Mouse (Mus musculus): ENCODE measurements around the gene Ppp1r12b.

Gene Ppp1r12b

DNA sequence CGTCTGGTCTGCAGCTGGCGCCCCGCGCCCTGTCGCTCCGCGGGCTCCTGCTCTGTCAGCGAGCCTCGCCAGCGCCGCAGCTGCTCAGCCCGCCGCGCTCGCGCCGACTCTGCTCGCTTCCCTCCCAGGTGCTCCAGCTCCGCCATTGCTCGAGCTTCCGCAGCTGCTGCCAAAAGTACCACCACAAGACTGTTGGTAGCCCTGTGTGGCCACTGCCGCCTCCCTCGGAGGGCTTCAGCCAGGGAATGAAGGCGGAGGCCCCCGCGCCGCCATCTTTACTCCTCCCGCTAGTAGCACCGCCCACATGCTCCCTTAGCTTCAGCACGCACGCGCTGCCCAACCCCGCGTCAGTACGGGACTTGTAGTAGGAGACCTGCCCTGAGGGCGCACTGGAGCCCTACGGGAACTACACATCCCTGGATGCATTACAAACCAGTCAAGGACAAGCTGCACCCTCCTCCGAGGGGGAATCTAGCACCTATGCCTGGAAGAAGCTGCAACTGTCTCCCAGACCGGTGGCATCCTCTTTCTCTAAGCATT lies at the start of gene Ppp1r12b:
Ppp1r12b (minus strand) TSS at position 306 of the 540 bp plus-strand sequence.
- peak; percentile 90 for DNase-seq (ENCODE audit: low spot score)

DNA sequence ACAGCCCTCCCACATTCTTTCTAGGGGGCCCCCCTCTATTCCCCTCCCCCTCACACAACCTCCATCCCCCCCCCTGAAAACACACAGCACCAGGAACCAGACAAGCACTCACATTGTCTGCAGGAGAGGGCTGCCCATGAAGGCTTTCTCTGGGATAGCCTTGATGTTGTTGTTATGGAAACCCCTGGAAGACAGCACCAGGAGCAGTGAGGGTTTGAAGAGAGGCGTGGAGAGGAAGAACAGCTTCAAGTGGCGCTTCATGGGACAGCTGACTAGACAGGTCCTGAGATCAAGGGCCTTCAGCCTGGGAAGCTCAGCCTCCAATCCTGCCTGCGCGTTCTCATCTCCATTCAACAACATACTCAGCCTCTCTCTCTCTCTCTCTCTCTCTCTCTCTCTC lies 47.6 kb upstream of the Ppp1r12b start:
- no peak for DNase-seq (ENCODE audit: low spot score)

DNA sequence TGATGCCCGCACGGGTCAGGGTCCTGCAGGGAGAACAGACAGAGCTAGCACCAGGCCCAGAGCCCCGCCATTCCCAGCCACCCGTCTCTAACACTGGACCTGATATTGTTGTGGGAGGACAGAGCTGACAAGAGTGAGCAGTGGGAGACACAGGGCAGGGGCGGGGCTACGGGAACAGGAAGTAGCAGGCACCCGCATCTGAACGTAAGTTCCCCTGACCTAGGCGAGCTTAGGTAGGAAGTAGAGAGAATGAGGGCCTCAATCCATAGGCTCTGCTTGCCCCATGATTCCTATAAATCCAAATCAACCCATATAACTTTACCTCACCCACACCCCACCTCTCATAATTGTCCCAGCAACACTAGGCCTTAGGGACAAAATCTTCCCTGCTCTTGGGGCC lies 44.8 kb upstream of the Ppp1r12b start:
- no peak for DNase-seq (ENCODE audit: low spot score)

DNA sequence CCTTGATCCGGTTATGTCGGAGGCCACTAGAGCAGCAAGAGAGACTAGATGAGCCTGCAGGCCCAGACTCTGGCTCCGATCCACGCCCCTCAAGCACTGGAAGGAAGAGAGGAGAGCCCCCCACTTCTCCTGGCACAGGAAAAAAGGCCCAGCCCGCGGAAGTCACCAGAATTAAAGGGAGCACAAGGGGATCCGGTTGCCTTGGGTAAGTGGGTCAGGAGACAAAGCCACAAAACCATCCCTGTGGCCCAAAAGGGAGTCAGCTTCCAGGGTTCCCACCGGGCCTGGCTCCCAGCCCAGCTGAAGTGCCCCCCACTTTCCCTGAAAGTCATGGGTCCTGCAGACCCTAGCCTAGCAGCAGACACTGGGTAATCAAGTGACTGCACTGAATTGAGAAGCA lies 42.5 kb upstream of the Ppp1r12b start:
- no peak for DNase-seq (ENCODE audit: low spot score)

DNA sequence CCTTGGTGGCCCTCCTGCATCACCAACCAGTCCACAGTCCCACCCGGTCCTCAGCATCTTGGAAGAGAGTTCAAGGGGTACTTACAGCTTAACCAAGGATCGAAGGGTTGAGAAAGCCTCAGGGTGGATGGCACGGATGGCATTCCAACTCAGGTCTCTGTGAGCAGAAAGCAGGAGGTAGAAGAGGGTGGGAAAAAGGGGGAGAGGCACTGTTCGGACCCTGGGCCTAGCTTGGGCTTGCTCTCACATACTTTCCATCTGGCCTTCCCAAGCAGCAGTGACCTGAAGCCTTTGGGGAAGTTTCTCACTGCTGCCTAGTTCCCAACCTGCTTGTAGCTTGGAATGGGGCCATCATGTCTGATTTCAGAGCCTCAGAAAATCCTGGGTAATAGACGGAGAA lies 41.8 kb upstream of the Ppp1r12b start:
- DNase-seq (ENCODE audit: low spot score), result no peak

DNA sequence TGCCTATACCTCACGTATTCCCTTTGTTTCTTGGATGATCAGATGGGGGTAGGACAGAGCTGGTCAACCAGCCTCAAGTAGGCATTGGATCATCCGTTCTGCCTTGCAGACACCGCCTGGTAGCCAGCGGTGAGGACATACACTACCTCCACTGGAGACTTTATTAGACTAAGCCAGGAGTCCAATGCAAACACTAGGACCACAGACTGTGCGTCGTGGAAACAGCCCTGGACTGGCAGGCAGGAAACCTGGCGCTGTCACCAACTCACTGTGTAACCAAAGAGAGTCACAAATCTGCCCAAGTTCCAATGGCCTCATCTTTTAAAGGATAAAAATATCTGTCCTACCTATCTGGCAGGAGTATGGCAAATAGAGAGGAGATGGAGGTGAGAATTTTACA lies 40.7 kb upstream of the Ppp1r12b start:
- no peak for DNase-seq (ENCODE audit: low spot score)

DNA sequence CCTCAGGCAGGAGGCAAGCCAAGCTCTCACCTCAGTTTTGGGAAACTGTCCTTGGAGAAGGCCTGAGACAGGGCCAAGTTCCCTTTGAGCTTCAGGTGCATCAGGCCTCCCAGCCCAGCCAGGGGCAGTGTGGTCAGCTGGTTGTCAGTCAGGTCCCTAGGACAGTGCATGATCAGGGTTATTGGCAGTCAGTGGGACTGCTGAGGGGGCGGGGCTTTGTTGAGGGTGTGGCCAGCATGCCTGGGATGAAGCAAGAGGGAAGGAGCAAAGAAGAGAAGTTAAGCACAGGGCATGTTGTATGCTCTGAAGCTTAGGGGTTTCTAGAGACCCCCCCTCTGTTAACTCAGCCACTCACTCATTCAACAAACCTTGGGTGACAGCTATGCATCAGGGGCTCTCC lies 40.2 kb upstream of the Ppp1r12b start:
- DNase-seq (ENCODE audit: low spot score), result no peak

DNA sequence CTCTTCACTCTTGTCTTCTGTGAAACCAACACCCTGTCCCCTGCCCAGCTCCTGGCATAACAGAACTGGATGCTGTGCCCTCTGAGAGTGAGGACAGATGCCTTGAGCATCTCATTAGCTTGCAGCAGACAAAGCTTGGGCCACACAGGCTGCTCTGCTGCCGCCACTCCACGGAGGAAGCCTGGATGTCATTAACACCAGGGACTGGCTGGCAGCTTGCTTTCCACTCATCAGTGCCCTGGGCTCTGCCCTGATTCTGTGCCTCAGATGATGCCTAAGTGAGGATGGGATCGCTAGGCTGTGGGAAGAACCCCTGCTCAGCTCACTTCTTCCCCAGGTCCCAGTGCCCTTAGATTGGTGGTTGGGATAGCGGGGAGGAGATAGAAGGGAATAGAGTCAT lies 39.7 kb upstream of the Ppp1r12b start:
- no peak for DNase-seq (ENCODE audit: low spot score)

DNA sequence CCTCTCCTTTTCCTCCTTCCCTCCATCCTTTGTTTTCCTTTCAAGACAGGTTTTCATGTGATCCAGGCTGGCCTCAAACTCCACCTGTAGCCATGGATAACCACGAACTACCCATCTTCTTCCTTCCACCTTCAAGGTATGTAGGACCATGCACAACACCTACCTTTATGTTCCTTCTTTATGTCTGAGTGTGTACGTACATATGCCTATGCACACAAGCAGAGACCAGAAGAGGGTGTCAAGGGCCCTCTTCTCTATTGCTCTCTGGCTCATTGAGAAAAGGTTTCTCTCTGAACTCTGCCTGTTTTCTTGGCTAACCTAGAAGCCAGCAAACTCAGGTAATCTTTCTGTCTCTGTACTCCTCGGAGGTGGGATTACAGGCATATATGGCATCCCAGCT lies 39.0 kb upstream of the Ppp1r12b start:
- DNase-seq (ENCODE audit: low spot score), result no peak

DNA sequence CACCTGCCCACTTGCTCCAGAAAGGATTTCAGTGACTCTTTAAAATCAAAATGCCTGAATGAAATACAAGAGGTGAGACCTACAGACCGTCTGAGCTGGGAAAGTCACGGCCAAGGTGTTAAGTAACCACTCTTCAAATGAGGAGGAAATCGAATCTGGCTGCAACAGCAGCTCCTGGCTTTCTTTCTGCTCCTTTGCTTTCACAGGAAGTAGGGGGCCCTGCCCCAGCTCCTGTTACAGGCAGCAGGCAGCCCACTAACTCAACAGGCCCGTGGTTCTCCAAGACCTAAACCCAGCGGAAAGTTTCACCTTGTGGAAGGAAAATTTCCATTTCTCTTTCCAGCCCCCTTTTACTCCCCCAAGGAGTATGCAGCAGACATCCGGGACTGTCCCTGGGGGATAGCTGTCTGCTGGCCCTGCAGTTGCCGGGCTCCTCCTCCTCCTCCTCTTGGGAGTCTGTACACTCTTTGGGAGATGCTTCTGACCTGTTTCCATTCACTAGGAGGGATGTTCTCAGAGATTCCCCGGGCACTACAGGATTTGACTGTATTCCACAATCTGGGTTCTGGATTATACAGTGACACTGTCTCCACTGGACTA lies 36.4 kb upstream of the Ppp1r12b start:
- no peak for DNase-seq (ENCODE audit: low spot score)

DNA sequence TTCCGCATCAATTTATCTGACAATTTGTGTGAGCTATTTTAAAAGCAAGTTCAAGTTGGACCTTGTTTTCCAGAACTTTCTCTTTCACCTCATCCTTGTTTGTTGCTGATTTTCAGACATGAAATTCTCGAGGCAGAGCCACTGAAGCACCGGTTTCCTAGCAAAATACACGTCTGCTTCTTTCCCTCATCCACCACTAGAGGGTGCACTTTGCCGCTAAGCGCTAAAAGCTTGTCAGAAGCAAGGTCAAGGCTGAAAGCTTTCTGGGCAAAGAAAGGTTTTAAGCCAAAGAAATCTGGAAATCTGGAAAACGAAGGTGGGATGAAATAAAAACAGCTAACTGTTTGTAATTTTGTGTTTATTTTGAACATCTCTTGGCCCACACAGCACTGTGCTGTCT lies 33.6 kb upstream of the Ppp1r12b start:
- DNase-seq (ENCODE audit: low spot score), result peak; percentile 69

DNA sequence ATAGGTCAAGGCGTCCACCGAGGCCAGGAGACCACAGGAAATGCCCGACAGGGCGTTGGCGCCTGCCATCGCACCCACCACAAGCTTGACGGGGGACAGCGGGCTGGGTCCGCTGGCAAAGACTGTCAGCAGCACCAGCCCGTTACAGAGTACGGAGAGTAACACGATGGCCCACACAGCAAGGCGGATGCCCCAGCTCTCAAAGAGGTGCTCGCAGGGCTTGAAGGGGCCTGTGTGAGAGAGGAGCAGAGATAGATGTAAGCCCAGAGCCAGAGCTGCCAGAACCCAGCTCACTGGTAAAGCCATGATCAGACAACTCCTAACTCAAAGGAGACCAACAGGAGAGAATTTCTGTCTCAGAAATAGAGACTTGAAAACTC lies 32.2 kb upstream of the Ppp1r12b start:
- no peak for DNase-seq (ENCODE audit: low spot score)

DNA sequence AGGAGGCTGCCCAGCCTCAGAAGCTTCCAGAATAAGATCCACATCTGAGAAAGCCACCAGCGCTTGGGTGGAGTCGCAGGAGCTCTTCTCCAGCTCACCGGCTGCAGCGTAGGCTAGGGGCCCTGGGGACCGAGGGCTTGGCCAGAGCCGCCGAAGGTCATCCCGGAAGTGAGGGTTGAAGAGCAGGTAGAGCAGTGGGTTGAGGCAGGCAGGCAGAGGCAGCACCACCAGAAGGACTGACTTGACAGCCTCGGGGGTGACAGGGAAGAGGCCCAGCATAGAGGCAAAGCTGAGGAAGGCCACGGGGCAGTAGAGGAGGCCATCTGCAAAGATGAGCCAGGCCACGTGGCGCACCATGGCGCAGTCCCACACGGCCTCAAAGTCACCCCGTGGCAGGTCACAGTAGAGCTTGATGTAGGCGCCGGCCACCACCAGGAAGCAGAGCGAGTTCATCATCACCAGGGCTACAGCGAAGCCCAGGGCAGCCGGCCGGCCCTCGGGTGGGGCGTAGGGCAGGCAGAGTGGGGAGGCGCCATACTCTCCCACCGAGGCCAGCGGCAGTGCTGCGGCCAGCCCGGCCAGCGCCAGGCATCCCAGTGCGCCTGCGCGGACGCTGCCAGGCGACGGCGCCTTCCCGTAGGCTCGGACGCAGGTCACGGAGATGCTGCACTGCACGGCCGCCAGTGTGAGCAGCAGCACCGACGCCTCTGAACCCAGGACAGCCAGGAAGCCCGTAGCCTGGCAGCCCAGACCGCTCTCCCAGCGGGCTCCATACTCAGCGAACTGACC lies 31.6 kb upstream of the Ppp1r12b start:
- peak; percentile 15 for DNase-seq (ENCODE audit: low spot score)

DNA sequence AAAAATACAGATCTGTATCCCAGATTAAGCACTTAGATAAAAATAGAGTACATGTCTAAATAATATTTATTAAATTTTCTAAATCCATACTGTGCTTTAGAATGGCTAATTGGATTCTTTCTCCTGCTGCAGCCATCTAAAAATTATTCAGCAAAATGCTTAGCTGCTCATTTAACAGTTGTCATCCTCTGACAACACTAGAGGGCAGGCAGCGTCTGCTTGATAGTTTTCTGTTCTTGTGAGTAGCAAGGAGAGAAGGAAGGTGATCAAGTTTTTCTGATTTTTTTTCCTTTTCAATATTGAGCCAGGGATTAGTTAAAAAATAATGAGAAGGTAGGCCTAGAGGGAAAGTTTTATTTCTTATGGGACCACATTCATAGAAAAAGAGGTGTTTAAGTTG lies 17.2 kb upstream of the Ppp1r12b start:
- DNase-seq (ENCODE audit: low spot score), result no peak

DNA sequence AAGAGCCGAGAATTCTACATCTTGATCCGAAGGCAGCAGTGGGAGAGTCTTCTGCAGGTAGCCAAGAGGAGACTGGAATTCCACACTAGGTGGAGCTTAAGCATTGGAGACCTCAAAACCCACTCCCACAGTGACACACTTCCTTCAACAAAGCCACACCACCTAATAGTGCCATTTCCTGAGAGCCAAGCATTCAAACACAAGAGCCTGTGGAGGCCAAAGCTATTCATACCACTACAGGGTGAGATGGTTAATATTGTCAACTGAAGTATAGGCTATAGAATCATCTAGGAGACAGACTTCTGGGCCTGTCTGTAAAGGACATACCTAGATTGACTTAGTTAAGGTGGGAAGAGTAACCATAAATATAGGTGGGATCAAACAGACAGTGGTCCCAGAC lies 9.7 kb upstream of the Ppp1r12b start:
- DNase-seq (ENCODE audit: low spot score), result no peak

DNA sequence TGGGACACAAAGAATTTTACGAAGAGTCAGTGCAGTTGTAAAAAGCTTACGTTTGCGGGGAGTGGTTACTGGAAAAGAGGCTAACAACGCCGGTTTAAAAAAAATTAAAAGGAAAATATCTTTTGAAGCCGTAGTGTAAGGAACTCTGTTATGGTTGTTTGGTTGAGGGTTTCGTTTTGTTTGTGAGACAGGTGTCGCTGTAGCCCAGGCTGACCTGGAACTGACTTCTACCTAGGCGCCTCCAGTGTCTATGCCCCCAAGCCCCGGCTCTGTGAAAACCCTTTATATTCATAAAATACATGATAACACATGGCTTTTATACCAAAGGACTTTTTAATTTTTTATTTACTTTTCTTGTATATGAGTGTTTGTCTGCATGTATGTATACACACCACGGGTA lies 7.1 kb upstream of the Ppp1r12b start:
- DNase-seq (ENCODE audit: low spot score), result peak; percentile 45

DNA sequence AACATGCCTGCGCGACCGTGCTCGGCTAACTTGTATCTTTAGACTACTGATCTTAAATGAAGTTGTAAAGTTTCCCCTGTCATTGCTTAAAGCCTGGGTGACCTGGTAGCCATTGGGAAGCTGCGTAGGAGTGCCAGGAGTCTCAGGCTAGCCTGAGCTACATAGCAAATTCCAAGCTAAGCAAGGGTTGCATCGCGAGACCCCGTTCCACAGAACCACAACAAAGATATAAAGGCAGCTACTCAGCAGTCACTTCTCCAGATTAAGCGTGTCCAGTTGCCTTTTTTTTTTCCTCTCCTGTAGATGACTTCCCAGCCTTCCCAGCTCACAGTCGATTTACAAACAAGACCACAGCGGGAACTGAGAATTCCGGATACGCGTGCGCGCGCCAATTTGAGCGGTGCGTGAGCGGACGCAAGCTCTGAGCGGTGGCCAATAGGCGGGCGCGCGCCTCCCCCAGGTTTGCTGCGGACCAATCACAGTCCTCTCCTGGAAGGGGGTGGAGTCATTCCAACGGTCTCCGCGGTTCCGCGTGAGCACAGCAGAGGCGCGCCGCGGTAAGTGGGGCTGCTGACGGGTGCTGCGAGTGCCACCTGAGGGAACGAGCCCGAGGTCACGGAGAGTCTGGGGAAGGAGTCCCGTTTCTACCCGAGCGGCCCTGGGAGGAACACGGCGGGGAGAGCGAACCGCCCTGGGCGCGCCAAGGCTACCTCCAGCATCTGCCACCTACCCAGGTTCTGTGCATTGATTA lies 6.5 kb upstream of the Ppp1r12b start, which contains the start of gene Ube2t:
Ube2t (plus strand) TSS at position 513 of the 751 bp plus-strand sequence.
- DNase-seq (ENCODE audit: low spot score), result peak; percentile 95

DNA sequence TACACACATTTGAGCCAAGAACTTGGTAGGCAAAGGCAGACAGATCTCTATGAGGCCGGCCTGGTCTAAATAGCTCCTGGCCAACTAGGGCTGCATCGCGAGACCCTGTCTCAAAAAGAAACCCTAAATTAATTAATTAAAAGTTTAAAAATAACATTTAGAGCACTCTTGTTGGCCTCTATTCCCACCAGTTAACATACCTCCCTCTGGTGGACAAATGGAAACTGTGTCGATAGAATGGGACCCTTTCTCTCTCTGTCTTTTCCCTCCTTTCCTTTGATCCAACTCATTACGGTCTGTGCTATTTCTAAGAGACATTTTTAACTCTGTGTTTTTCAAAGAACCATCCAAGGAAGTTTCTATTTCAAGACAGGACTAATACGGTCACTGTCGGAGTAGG lies 4.9 kb upstream of the Ppp1r12b start:
- DNase-seq (ENCODE audit: low spot score), result no peak

DNA sequence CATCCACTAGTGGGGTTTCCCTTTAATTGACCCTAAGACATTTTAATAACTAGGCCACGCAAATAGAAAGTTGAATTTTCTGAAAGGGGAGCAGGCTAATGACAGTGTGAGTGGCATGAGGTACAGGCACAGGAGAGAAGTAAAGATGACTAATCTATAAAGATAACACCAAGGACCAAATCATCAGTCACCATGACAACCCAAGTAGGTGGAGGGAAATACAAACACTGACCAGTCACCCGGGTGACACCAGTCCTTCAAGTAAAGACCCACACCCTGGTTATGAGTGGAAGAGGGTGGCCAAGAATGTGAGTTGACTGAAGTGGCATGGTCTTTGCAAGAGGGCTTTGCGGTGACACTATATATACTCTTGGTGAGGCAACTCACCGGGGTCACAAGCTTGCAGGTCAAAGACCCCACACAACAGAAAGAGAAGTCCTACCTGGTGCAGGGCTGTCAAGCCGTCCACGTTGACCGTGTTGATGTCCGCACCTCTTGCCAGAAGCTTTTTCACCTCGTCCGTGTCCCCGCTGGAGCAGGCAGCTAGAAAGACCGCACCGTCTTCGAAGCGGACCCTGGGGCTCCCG lies 599 bp downstream of the Ppp1r12b start:
- no peak for DNase-seq (ENCODE audit: low spot score)

DNA sequence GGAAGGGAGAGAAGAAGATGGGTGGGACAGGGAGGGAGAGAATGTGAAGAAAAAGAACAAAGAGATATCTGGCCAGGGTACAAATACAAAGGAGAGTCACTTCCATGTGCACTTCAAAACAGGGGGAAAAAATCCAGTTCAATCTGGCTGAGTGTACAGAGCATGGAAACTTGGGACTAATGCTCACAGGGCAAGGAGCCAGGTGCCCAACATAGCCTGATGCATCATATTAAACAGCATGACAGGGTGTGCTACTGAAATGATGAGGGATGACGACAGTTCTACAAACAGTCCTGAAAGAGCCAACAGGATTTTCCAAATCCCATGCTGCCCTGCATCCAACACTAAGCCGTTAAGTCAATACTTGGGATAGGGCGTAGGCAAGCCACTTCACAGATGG lies 5.8 kb downstream of the Ppp1r12b start:
- DNase-seq (ENCODE audit: low spot score), result no peak

DNA sequence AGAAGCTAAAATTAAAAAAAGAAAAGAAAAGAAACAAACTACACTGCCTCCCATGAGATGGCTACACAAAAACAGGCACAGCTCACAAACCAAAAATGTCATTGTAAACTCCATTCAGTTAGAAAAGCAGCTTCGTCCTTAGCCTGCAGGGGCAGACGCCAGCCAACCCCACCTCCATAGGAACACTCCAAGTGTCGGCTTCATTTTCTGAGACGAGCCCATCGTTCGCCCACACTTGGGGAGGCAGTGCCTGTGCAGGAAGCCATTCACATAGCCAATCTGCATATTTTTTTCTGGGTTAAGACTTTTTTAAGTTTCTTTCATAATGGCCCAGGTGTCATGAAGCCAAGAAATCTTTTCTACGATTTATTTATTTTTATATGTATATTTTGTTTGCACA lies 8.2 kb downstream of the Ppp1r12b start:
- DNase-seq (ENCODE audit: low spot score), result no peak

DNA sequence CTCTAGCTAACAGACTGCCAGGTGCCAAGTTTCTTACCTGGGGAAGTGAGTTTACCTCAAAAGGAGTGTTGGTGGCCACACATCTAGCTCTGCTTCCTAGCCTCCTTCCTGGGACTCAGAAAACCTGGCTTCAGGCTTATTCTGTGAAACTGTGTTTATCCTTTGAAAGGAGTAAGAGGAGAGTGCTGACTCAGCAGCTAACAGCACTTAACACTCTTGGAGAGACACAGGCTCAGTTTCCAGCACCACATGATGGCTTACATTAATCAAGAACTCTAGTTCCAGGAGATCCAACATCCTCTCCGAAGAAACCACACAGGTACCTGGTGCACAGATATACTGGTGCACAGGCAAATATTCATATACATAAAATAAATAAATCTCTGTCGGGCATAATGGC lies 12.8 kb downstream of the Ppp1r12b start:
- DNase-seq (ENCODE audit: low spot score), result no peak

DNA sequence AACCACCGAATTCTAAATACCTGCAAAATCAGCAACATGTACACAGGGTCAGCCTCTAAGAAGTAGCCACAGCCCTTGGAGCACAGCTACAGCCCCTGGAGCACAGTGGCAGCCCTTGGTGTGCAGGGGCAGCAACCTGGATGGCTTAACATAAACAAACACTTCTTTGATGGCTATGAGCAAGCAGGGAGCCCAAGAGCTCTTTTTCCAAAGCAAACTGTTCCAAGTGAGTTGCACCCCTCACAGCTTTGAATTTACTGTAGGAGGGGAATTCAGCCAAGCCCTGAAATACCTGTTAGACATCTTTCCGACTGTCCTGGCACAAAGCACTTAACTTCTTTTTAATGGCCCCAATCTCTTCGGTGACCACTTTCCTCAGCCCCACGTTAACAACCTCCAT lies 14.9 kb downstream of the Ppp1r12b start:
- no peak for DNase-seq (ENCODE audit: low spot score)
